Mouse (Mus musculus): ENCODE measurements around the gene Dchs1. TPM values are rescaled to one million over a fixed set of nuclear protein-coding genes. Genes with fewer than 3 reads are reported as not detected.
"Not testable (repeated sequence)": the region's sequence is repeated elsewhere in the genome, so short reads cannot be mapped to it uniquely, and the experiment has no call there.

Gene Dchs1
- polyA plus RNA-seq, 1 experiment, result 5.2 TPM

DNA sequence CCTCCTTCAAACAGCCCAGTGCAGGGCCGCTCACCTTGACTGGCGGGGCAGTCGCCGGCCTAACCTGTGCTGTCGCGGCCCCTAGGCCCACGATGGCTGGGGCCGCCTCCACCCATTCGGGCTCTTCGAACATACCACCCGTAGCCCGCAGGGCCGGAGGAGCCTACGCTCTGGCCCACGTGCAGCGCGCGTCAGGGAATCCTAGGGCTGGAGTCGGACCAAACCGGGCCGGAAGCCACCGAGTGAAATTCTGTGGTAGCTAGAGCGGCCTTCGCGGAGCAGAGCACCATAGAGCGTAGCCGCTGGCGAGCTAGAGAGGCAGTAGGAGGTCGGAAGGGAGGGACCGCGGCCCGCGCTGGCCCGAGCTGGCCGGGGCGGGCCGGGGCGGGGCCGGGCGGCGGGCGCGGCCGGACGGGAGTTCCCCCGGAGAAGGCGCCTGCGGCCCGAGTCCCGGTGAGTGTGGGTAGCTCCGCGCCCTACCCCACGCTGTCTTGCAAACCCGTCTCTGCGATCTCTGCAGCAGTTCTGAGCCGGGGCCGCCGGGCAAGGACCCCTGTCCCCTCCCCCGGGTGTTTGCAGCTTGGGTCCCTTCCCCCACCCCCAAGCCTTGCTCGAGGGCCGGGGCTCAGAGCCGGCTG lies 51.1 kb downstream of the Dchs1 start, which contains the start of gene Ilk:
Gene Ilk (plus strand): TSS at position 329 of the 638 bp plus-strand sequence.
- TF ChIP-seq POLR2A (IDR thresholded peaks at IDR 0.05; ENCODE audit: low read depth, low read length), result no peak
- no peak for TF ChIP-seq CTCF (IDR thresholded peaks at IDR 0.05; ENCODE audit: extremely low read depth, insufficient read length, insufficient replicate concordance, low read depth, low read length)
- WGBS, result under 1% methylated on average over 43 of the region's 62 CpGs

GRCm38 (mm10) chr7:105735464-105735863 lies 52.0 kb downstream of the Dchs1 start:
- 31% methylated on average over 4 of the region's 4 CpGs for whole genome bisulfite sequencing
- not testable (repeated sequence) for H3K4me1 ChIP-seq (ENCODE audit: control insufficient read depth, insufficient read depth, insufficient read length, low read length); H3K4me3 ChIP-seq (ENCODE audit: low read depth, low read length); H3K27me3 ChIP-seq (ENCODE audit: control insufficient read depth, insufficient read depth, low read length); H3K27ac ChIP-seq (ENCODE audit: insufficient read depth, low read depth, low read length)
- H3K36me3 ChIP-seq (ENCODE audit: control insufficient read depth, insufficient read depth, low read length), result peaks cover 24% of the 10 kb centered on the region

More for the DNA sequence above, 51.1 kb downstream of the Dchs1 start, which contains the start of gene Ilk:
- peak within 1 kb of the TSS; percentile 77 for H3K27ac ChIP-seq (ENCODE audit: insufficient read depth, low read depth, low read length)
- no peaks in the 10 kb centered on the region for H3K27me3 ChIP-seq (ENCODE audit: control insufficient read depth, insufficient read depth, low read length)
- peak within 1 kb of the TSS; percentile 98 for H3K4me3 ChIP-seq (ENCODE audit: low read depth, low read length)
- no peaks in the 10 kb centered on the region; the same call in 1 of the 2 replicates for H3K4me1 ChIP-seq (ENCODE audit: control insufficient read depth, insufficient read depth, insufficient read length, low read length)
- peaks cover 30% of the 10 kb centered on the region for H3K36me3 ChIP-seq (ENCODE audit: control insufficient read depth, insufficient read depth, low read length)

DNA sequence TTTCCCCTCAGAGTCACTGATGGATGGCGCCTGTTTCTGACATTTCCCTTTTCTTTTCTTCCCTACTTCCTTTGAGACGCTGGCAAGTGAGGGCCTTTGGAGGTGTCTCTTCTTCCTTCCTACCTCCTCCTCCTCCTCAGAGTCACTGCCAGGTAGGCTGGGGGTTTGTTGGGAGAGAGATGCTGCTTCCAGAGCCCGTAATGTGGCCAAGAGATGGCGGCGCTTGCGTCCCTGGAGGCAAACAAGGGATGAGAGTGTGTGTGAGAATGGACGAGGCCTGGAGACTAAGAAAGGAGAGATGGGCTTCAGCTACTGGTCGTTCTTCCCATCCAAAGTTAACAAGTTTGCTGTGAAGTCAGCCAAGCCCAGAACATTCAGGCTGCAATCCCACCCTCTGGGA lies 52.6 kb downstream of the Dchs1 start:
- WGBS, result 85% methylated on average over 8 of the region's 8 CpGs
- TF ChIP-seq CTCF (IDR thresholded peaks at IDR 0.05; ENCODE audit: extremely low read depth, insufficient read length, insufficient replicate concordance, low read depth, low read length) (no peak), POLR2A (IDR thresholded peaks at IDR 0.05; ENCODE audit: low read depth, low read length) (no peak)
- peaks cover 23% of the 10 kb centered on the region for H3K36me3 ChIP-seq (ENCODE audit: control insufficient read depth, insufficient read depth, low read length)

GRCm38 (mm10) chr7:105733836-105734235 lies 53.6 kb downstream of the Dchs1 start:
- no peaks in the 10 kb centered on the region for H3K27me3 ChIP-seq (ENCODE audit: control insufficient read depth, insufficient read depth, low read length)
- no peak overlapping the region for H3K27ac ChIP-seq (ENCODE audit: insufficient read depth, low read depth, low read length)
- WGBS, result 96% methylated on average over 11 of the region's 11 CpGs

More for the DNA sequence above, 52.6 kb downstream of the Dchs1 start:
- Histone ChIP-seq H3K27me3 (ENCODE audit: control insufficient read depth, insufficient read depth, low read length) (no peaks in the 10 kb centered on the region), H3K4me3 (ENCODE audit: low read depth, low read length) (no peak overlapping the region), H3K27ac (ENCODE audit: insufficient read depth, low read depth, low read length) (no peak overlapping the region), H3K4me1 (ENCODE audit: control insufficient read depth, insufficient read depth, insufficient read length, low read length) (no peaks in the 10 kb centered on the region; the same call in 1 of the 2 replicates)

DNA sequence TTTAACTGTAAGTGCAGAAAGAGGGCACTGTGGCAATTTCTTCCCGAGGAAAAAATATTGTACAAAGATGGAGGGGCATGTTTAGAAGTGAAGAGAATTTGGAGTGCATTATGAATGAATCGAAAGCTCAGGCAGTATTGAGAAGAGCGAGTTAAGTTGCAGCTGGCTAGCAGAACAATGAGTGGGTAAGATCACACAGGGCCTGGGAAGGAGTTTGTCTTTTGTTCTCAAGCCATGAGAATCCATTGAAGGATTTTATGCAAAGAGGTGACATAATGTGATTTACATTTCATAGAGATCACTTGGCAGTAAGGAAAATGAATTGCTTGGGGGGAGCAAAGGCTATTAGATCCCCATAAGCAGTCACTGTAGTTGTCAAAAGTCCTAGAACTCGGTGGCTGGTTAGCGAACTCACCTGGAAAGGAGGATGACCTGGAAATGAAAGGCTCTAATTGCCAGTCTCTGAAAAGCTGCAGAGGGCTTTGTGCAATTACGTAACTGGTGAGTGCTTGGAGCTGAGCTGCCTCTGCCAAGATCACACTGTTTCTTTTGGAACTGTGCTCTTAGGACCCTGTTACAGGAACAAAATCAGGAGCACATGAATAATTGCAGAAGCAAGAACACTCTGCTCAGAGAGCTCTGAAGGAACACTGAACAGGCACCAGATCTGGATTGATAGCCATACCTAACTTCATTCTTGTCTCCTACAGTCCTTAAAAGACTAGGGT lies 58.6 kb downstream of the Dchs1 start:
- Histone ChIP-seq H3K36me3 (ENCODE audit: control insufficient read depth, insufficient read depth, low read length) (peaks cover 21% of the 10 kb centered on the region), H3K27me3 (ENCODE audit: control insufficient read depth, insufficient read depth, low read length) (no peaks in the 10 kb centered on the region), H3K4me1 (ENCODE audit: control insufficient read depth, insufficient read depth, insufficient read length, low read length) (no peaks in the 10 kb centered on the region), H3K27ac (ENCODE audit: insufficient read depth, low read depth, low read length) (no peak overlapping the region), H3K4me3 (ENCODE audit: low read depth, low read length) (no peak overlapping the region)
- TF ChIP-seq POLR2A (IDR thresholded peaks at IDR 0.05; ENCODE audit: low read depth, low read length) (no peak), CTCF (IDR thresholded peaks at IDR 0.05; ENCODE audit: extremely low read depth, insufficient read length, insufficient replicate concordance, low read depth, low read length) (no peak)
- 79% methylated on average over 6 of the region's 6 CpGs for WGBS

More at GRCm38 (mm10) chr7:105733836-105734235, 53.6 kb downstream of the Dchs1 start:
- H3K4me3 ChIP-seq (ENCODE audit: low read depth, low read length), result no peak overlapping the region
- H3K4me1 ChIP-seq (ENCODE audit: control insufficient read depth, insufficient read depth, insufficient read length, low read length), result no peaks in the 10 kb centered on the region; the same call in 1 of the 2 replicates
- TF ChIP-seq POLR2A (IDR thresholded peaks at IDR 0.05; ENCODE audit: low read depth, low read length) (no peak), CTCF (IDR thresholded peaks at IDR 0.05; ENCODE audit: extremely low read depth, insufficient read length, insufficient replicate concordance, low read depth, low read length) (no peak)
- H3K36me3 ChIP-seq (ENCODE audit: control insufficient read depth, insufficient read depth, low read length), result peaks cover 24% of the 10 kb centered on the region

DNA sequence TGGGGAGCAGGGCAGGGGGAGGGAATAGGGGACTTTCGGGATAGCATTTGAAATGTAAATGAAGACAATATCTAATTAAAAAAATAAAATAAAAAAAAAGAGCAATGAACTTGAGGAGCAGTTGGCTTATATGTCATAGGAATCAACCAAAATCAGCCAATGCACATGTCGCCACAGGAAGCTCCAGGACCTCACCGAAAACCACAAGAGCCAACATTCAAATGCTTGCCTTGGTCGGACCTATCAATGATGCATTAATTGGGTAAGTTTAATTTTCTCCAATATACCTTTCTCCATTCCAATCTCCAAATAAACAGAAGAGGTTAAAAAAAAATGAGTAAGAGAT lies 60.5 kb downstream of the Dchs1 start:
- H3K27me3 ChIP-seq (ENCODE audit: control insufficient read depth, insufficient read depth, low read length), result no peaks in the 10 kb centered on the region
- WGBS, result 89% methylated on average over 4 of the region's 4 CpGs

More for the DNA sequence above, 60.5 kb downstream of the Dchs1 start:
- TF ChIP-seq CTCF (IDR thresholded peaks at IDR 0.05; ENCODE audit: extremely low read depth, insufficient read length, insufficient replicate concordance, low read depth, low read length), result no peak
- TF ChIP-seq POLR2A (IDR thresholded peaks at IDR 0.05; ENCODE audit: low read depth, low read length), result no peak
- Histone ChIP-seq H3K36me3 (ENCODE audit: control insufficient read depth, insufficient read depth, low read length) (peaks cover 5% of the 10 kb centered on the region), H3K4me3 (ENCODE audit: low read depth, low read length) (no peak overlapping the region), H3K4me1 (ENCODE audit: control insufficient read depth, insufficient read depth, insufficient read length, low read length) (no peaks in the 10 kb centered on the region), H3K27ac (ENCODE audit: insufficient read depth, low read depth, low read length) (no peak overlapping the region)

Measured in small intestine, adult 2 months (tissue).